Mouse (Mus musculus) liver, embryonic 12.5 days (tissue): Measurements from ENCODE around the gene Caskin2. TPM values are rescaled to one million over a fixed set of nuclear protein-coding genes. Genes with fewer than 3 reads are reported as not detected.
A peak's percentile ranks its signal among the peaks of the same experiment; 100 is the strongest.

Experiments
- ATAC-seq: fragments of 200-750 bp; cut with Nextera tagmentation; 2 replicates; pipeline ENCODE4 v1.8.0; 2017; ENCODE audit warnings: moderate number of reproducible peaks, mild to moderate bottlenecking, moderate library complexity
- H3K27ac ChIP-seq: fragments of 300-500 bp; sonication (generic); 2 replicates; pipeline ENCODE4 v1.5.1; 2016; ENCODE audit warnings: mild to moderate bottlenecking
- H3K27me3 ChIP-seq: fragments of 300-500 bp; sonication (generic); replicated peaks from 2 replicates; pipeline ENCODE4 v1.6.1; 2016; ENCODE audit warnings: mild to moderate bottlenecking, moderate library complexity
- H3K36me3 ChIP-seq: fragments of 300-500 bp; sonication (generic); 2 replicates; pipeline ENCODE4 v1.6.1; 2016; ENCODE audit warnings: mild to moderate bottlenecking, moderate library complexity
- H3K4me1 ChIP-seq: fragments of 300-500 bp; sonication (generic); 2 replicates; pipeline ENCODE4 v1.6.1; 2016
- H3K4me2 ChIP-seq: fragments of 300-500 bp; sonication (generic); 2 replicates; pipeline ENCODE4 v1.6.1; 2016; ENCODE audit warnings: mild to moderate bottlenecking, moderate library complexity
- H3K4me3 ChIP-seq: fragments of 300-500 bp; sonication (generic); 2 replicates; pipeline ENCODE4 v1.5.1; 2016; ENCODE audit warnings: mild to moderate bottlenecking, moderate library complexity
- H3K9ac ChIP-seq: fragments of 300-500 bp; sonication (generic); 2 replicates; pipeline ENCODE4 v1.6.1; 2016; ENCODE audit warnings: mild to moderate bottlenecking, moderate library complexity
- H3K9me3 ChIP-seq: fragments of 300-500 bp; sonication (generic); replicated peaks from 2 replicates; pipeline ENCODE4 v1.6.1; 2016; ENCODE audit warnings: mild to moderate bottlenecking, moderate library complexity
- WGBS: fragments of 180-500 bp; shearing (Covaris S2); methylation state at CpG from one replicate; pipeline ENCODE4 v1.1.7; 2016; ENCODE audit not compliant: insufficient replicate concordance; 5-methylcytosine and 5-hydroxymethylcytosine counted together
- polyA plus RNA-seq: library from polyadenylated mRNA; unstranded; fragments of >200 nt; fragmentation: Nextera tagmentation; extraction: Ambion mirVana; gene quantifications from 2 replicates; pipeline ENCODE4 v1.2.1, GENCODE M21; 2016

Caskin2 gene
- polyA plus RNA-seq, 1 experiment from 2014 or later: 8.3 TPM

GRCm38 (mm10) chr11:115841044-115841443 lies 27.6 kb upstream of the Caskin2 start:
- WGBS: 77% methylated on average over 6 of the region's 6 CpGs
- no peak overlapping the region for H3K9ac ChIP-seq
- H3K27ac ChIP-seq: peak overlapping the region; percentile 84
- no peak for ATAC-seq
- H3K4me1 ChIP-seq: peaks cover 70% of the 10 kb centered on the region
- peaks cover 35% of the 10 kb centered on the region for H3K36me3 ChIP-seq
- H3K9me3 ChIP-seq: peaks cover 7% of the 10 kb centered on the region
- no peak overlapping the region for H3K4me3 ChIP-seq
- H3K27me3 ChIP-seq: no peaks in the 10 kb centered on the region
- H3K4me2 ChIP-seq: no peak overlapping the region

- Histone ChIP-seq H3K27ac (no peak overlapping the region), H3K9ac (0 out of 2 replicates have a peak overlapping the region, but pooled peaks have one; percentile 10), H3K9me3 (no peaks in the 10 kb centered on the region), H3K4me3 (no peak overlapping the region), H3K27me3 (no peaks in the 10 kb centered on the region), H3K36me3 (peaks cover 23% of the 10 kb centered on the region), H3K4me1 (peaks cover 72% of the 10 kb centered on the region), H3K4me2 (no peak overlapping the region)
- ATAC-seq: no peak
- WGBS: 66% methylated on average over 3 of the region's 3 CpGs
Observed at GRCm38 (mm10) chr11:115839732-115840131, 26.3 kb upstream of the Caskin2 start.

- Histone ChIP-seq H3K9me3 (no peaks in the 10 kb centered on the region), H3K27me3 (no peaks in the 10 kb centered on the region), H3K4me1 (peaks cover 72% of the 10 kb centered on the region), H3K27ac (0 out of 2 replicates have a peak overlapping the region, but pooled peaks have one; percentile 3), H3K36me3 (peaks cover 15% of the 10 kb centered on the region; the same call in 1 of the 2 replicates), H3K9ac (no peak overlapping the region), H3K4me3 (no peak overlapping the region), H3K4me2 (0 out of 2 replicates have a peak overlapping the region, but pooled peaks have one; percentile 4)
- 22% methylated on average over 4 of the region's 4 CpGs for WGBS
- ATAC-seq: peak; percentile 36; the same call in 1 of the 2 replicates
Observed at GRCm38 (mm10) chr11:115838895-115839311, 25.5 kb upstream of the Caskin2 start.

- WGBS: 89% methylated on average over 22 of the region's 22 CpGs
- Histone ChIP-seq H3K36me3 (peaks cover 13% of the 10 kb centered on the region; the same call in 1 of the 2 replicates), H3K4me1 (peaks cover 72% of the 10 kb centered on the region), H3K27me3 (no peaks in the 10 kb centered on the region), H3K4me3 (no peak overlapping the region), H3K27ac (no peak overlapping the region), H3K4me2 (no peak overlapping the region), H3K9ac (no peak overlapping the region), H3K9me3 (no peaks in the 10 kb centered on the region)
- ATAC-seq: no peak
Observed at GRCm38 (mm10) chr11:115837606-115838345, 24.3 kb upstream of the Caskin2 start.

- Histone ChIP-seq H3K4me3 (no peak overlapping the region), H3K27me3 (no peaks in the 10 kb centered on the region), H3K4me2 (no peak overlapping the region), H3K27ac (no peak overlapping the region), H3K9ac (no peak overlapping the region), H3K9me3 (no peaks in the 10 kb centered on the region), H3K36me3 (peaks cover 13% of the 10 kb centered on the region; the same call in 1 of the 2 replicates), H3K4me1 (peaks cover 72% of the 10 kb centered on the region)
- ATAC-seq: no peak
- WGBS: 75% methylated on average over 11 of the region's 11 CpGs
Observed at GRCm38 (mm10) chr11:115836656-115837395, 23.4 kb upstream of the Caskin2 start.

GRCm38 (mm10) chr11:115834033-115834432 lies 20.6 kb upstream of the Caskin2 start:
- WGBS: 67% methylated on average over 6 of the region's 6 CpGs
- Histone ChIP-seq H3K36me3 (peaks cover 13% of the 10 kb centered on the region; the same call in 1 of the 2 replicates), H3K27me3 (no peaks in the 10 kb centered on the region), H3K9ac (0 out of 2 replicates have a peak overlapping the region, but pooled peaks have one; percentile 42), H3K4me2 (no peak overlapping the region), H3K4me1 (peaks cover 78% of the 10 kb centered on the region), H3K4me3 (no peak overlapping the region), H3K27ac (peak overlapping the region; percentile 79; the same call in 1 of the 2 replicates), H3K9me3 (no peaks in the 10 kb centered on the region)
- ATAC-seq: no peak

- H3K9me3 ChIP-seq: no peaks in the 10 kb centered on the region
- H3K4me2 ChIP-seq: peak overlapping the region; percentile 62
- H3K4me3 ChIP-seq: no peak overlapping the region
- peaks cover 75% of the 10 kb centered on the region for H3K4me1 ChIP-seq
- peak overlapping the region; percentile 79 for H3K27ac ChIP-seq
- ATAC-seq: no peak
- H3K27me3 ChIP-seq: no peaks in the 10 kb centered on the region
- H3K36me3 ChIP-seq: peaks cover 13% of the 10 kb centered on the region; the same call in 1 of the 2 replicates
- peak overlapping the region; percentile 42; the same call in 1 of the 2 replicates for H3K9ac ChIP-seq
- WGBS: 24% methylated on average over 8 of the region's 8 CpGs
Observed at GRCm38 (mm10) chr11:115833021-115833513, 19.6 kb upstream of the Caskin2 start.

- ATAC-seq: no peak
- Histone ChIP-seq H3K27me3 (no peaks in the 10 kb centered on the region), H3K4me1 (peaks cover 74% of the 10 kb centered on the region), H3K9me3 (no peaks in the 10 kb centered on the region), H3K4me3 (no peak overlapping the region), H3K36me3 (peaks cover 10% of the 10 kb centered on the region; the same call in 1 of the 2 replicates), H3K4me2 (peak overlapping the region; percentile 62), H3K9ac (0 out of 2 replicates have a peak overlapping the region, but pooled peaks have one; percentile 42), H3K27ac (peak overlapping the region; percentile 79)
- WGBS: 47% methylated on average over 8 of the region's 8 CpGs
Observed at GRCm38 (mm10) chr11:115832523-115832922, 19.1 kb upstream of the Caskin2 start.

GRCm38 (mm10) chr11:115832064-115832463 lies 18.6 kb upstream of the Caskin2 start:
- peak overlapping the region; percentile 19; the same call in 1 of the 2 replicates for H3K4me3 ChIP-seq
- H3K9me3 ChIP-seq: no peaks in the 10 kb centered on the region
- peaks cover 77% of the 10 kb centered on the region for H3K4me1 ChIP-seq
- H3K4me2 ChIP-seq: peak overlapping the region; percentile 62
- no peak for ATAC-seq
- peaks cover 10% of the 10 kb centered on the region; the same call in 1 of the 2 replicates for H3K36me3 ChIP-seq
- peak overlapping the region; percentile 79 for H3K27ac ChIP-seq
- H3K9ac ChIP-seq: peak overlapping the region; percentile 58; the same call in 1 of the 2 replicates
- peaks cover 3% of the 10 kb centered on the region; the same call in 1 of the 2 replicates for H3K27me3 ChIP-seq
- WGBS: 62% methylated on average over 6 of the region's 6 CpGs

- ATAC-seq: peak; percentile 82
- WGBS: 30% methylated on average over 3 of the region's 3 CpGs
- peak overlapping the region; percentile 58 for H3K9ac ChIP-seq
Observed at GRCm38 (mm10) chr11:115831518-115831917, 18.1 kb upstream of the Caskin2 start.

GRCm38 (mm10) chr11:115830550-115831325 lies 17.3 kb upstream of the Caskin2 start:
- Histone ChIP-seq H3K4me1 (peaks cover 82% of the 10 kb centered on the region), H3K27me3 (peaks cover 13% of the 10 kb centered on the region; the same call in 1 of the 2 replicates), H3K4me2 (peak overlapping the region; percentile 62), H3K9ac (peak overlapping the region; percentile 58), H3K27ac (peak overlapping the region; percentile 79), H3K4me3 (peak overlapping the region; percentile 19), H3K36me3 (no peaks in the 10 kb centered on the region; the same call in 1 of the 2 replicates), H3K9me3 (no peaks in the 10 kb centered on the region)
- WGBS: 32% methylated on average over 25 of the region's 25 CpGs
- 0 out of 2 replicates have a peak, but pooled peaks have one; percentile 2 for ATAC-seq

More at GRCm38 (mm10) chr11:115831518-115831917, 18.1 kb upstream of the Caskin2 start:
- peak overlapping the region; percentile 62 for H3K4me2 ChIP-seq
- H3K27me3 ChIP-seq: peaks cover 8% of the 10 kb centered on the region; the same call in 1 of the 2 replicates
- peaks cover 6% of the 10 kb centered on the region; the same call in 1 of the 2 replicates for H3K36me3 ChIP-seq
- peaks cover 78% of the 10 kb centered on the region for H3K4me1 ChIP-seq
- H3K4me3 ChIP-seq: peak overlapping the region; percentile 19
- H3K27ac ChIP-seq: peak overlapping the region; percentile 79
- no peaks in the 10 kb centered on the region for H3K9me3 ChIP-seq
